8 mouse cellular contexts compared by ENCODE assay signal in the genomic region with DNA sequence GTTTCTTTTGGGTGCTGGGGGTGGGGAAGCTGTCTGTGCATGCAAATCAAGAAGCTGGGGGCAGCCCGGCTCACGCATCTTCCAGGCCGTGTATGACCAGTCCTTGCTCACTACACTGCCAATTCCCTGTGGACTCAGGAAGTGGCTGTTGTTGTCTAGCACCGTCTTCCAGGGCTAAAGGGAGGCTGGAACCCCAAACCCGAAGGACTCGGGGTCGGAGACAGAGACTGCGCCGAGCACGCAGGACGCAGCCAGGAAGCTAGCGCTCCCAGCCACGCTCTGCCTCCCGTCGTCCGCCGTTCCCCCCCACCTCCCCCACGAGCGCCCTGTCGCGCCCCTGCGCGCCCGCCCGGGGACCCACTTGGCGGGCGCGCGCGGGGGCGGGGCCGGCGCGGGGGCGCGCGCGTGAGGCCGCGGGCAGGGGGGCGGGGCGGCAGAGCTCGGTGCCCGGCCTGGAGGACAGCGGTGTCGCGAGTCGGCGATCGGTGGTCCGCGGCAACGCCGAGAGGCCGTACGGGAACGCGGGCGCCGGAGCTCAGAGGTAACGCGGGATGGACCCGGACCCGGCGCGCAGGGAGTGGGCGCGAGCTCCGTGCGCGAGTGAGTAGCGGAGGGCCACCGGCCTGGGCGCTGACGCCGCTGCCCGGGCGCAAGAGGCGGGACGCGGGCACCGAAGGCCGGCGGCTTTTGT. TPM values are rescaled to one million over a fixed set of nuclear protein-coding genes. Genes with fewer than 3 reads are reported as not detected.
DNase-seq lines count a peak whose midpoint lies in the region; ATAC-seq lines count a peak whose summit lies in the region.

Gene Hp1bp3, plus strand, starts transcription at position 97 of the 691 bp plus-strand sequence.

- WGBS in forebrain, embryonic 14.5 days = under 1% methylated on average over 49 of the region's 84 CpGs
- WGBS in liver, embryonic 15.5 days (ENCODE audit: insufficient replicate concordance) = under 1% methylated on average over 73 of the region's 84 CpGs
- WGBS in neural tube, embryonic 11.5 days = 0% methylated on average over 56 of the region's 84 CpGs

- H3K4me3 ChIP-seq in forebrain, embryonic 14.5 days (ENCODE audit: low read depth, low read length) = peak within 1 kb of the TSS; percentile 98
- peak within 1 kb of the TSS; percentile 92 for H3K4me3 ChIP-seq in liver, embryonic 15.5 days (replicated peaks)
- H3K4me3 ChIP-seq in neural tube, embryonic 11.5 days (ENCODE audit: low read depth, low read length) = peak within 1 kb of the TSS; percentile 99

- 0 out of 2 replicates have a peak, but pooled peaks cover 10% of the 10 kb centered on the region for H3K36me3 ChIP-seq in forebrain, embryonic 14.5 days (ENCODE audit: control insufficient read depth, insufficient read depth, low read length)
- peaks cover 6% of the 10 kb centered on the region for H3K36me3 ChIP-seq in liver, embryonic 15.5 days (replicated peaks)
- no peaks in the 10 kb centered on the region for H3K36me3 ChIP-seq in neural tube, embryonic 11.5 days (ENCODE audit: control insufficient read depth, insufficient read depth, low read length)

- peak within 1 kb of the TSS; percentile 88 for H3K4me2 ChIP-seq in forebrain, embryonic 14.5 days (ENCODE audit: low read length)
- H3K4me2 ChIP-seq in liver, embryonic 15.5 days = peak within 1 kb of the TSS; percentile 86
- peak within 1 kb of the TSS; percentile 91 for H3K4me2 ChIP-seq in neural tube, embryonic 11.5 days (ENCODE audit: low read depth)

- peak; percentile 70 for DNase-seq in ES-CJ7 (ENCODE audit: low read depth, low spot score)
- DNase-seq in cerebellum, adult 11 months = peak; percentile 80
- DNase-seq in forebrain, embryonic 14.5 days (ENCODE audit: low spot score) = peak; percentile 85
- peak; percentile 81 to 89 for DNase-seq in heart, postnatal 10 days
- DNase-seq in kidney, postnatal 4 days = peak; percentile 84 to 93
- peak; percentile 83 for DNase-seq in neural tube, embryonic 11.5 days (ENCODE audit: low spot score)
- peak; percentile 46 for DNase-seq in telencephalon, adult 2 months (ENCODE audit: low read depth, low spot score)

- peaks cover 15% of the 10 kb centered on the region for H3K4me1 ChIP-seq in forebrain, embryonic 14.5 days (ENCODE audit: control insufficient read depth, insufficient read depth, low read length)
- peaks cover 47% of the 10 kb centered on the region for H3K4me1 ChIP-seq in liver, embryonic 15.5 days (replicated peaks)
- H3K4me1 ChIP-seq in neural tube, embryonic 11.5 days (ENCODE audit: control insufficient read depth, insufficient read depth, low read length) = peaks cover 5% of the 10 kb centered on the region; the same call in 1 of the 2 replicates

- no peaks in the 10 kb centered on the region for H3K27me3 ChIP-seq in forebrain, embryonic 14.5 days (replicated peaks; ENCODE audit: control insufficient read depth, insufficient read depth, low read length)
- no peaks in the 10 kb centered on the region for H3K27me3 ChIP-seq in liver, embryonic 15.5 days
- no peaks in the 10 kb centered on the region for H3K27me3 ChIP-seq in neural tube, embryonic 11.5 days (ENCODE audit: control insufficient read depth, insufficient read depth, low read length)

- ATAC-seq in forebrain, embryonic 14.5 days = peak; percentile 77
- ATAC-seq in liver, embryonic 15.5 days (ENCODE audit: insufficient read depth) = peak; percentile 61
- ATAC-seq in neural tube, embryonic 11.5 days (ENCODE audit: insufficient read depth, low FRiP score, low TSS enrichment) = peak; percentile 68

- intact Hi-C loops in heart, postnatal 10 days (cut with DNase I) = no loop called here

- H3K9ac ChIP-seq in forebrain, embryonic 14.5 days (ENCODE audit: low read length) = peak within 1 kb of the TSS; percentile 99
- H3K9ac ChIP-seq in liver, embryonic 15.5 days = peak within 1 kb of the TSS; percentile 98
- peak within 1 kb of the TSS; percentile 97 for H3K9ac ChIP-seq in neural tube, embryonic 11.5 days (ENCODE audit: low read length)

- H3K27ac ChIP-seq in forebrain, embryonic 14.5 days (ENCODE audit: low read depth, low read length) = peak within 1 kb of the TSS; percentile 100
- peak within 1 kb of the TSS; percentile 97 for H3K27ac ChIP-seq in liver, embryonic 15.5 days (replicated peaks)
- H3K27ac ChIP-seq in neural tube, embryonic 11.5 days (ENCODE audit: low read depth, low read length) = peak within 1 kb of the TSS; percentile 99

- H3K9me3 ChIP-seq in forebrain, embryonic 14.5 days (replicated peaks; ENCODE audit: control insufficient read depth, low read length) = no peaks in the 10 kb centered on the region
- no peaks in the 10 kb centered on the region for H3K9me3 ChIP-seq in liver, embryonic 15.5 days (replicated peaks)
- H3K9me3 ChIP-seq in neural tube, embryonic 11.5 days (ENCODE audit: control insufficient read depth, low read length) = no peaks in the 10 kb centered on the region

RNA-seq across cellular contexts. Expression of gene Hp1bp3, which starts in this region (rescaled TPM):
- polyA plus RNA-seq in forebrain, embryonic 14.5 days (2014; fragmentation: Nextera tagmentation; extraction: Ambion mirVana) = 257 and 277 TPM in 2 replicates
- total RNA-seq in heart, postnatal 10 days (2021) = 10 to 100 TPM; 90.3 to 99.5 TPM
- polyA plus RNA-seq in liver, embryonic 15.5 days (2015; fragmentation: Nextera tagmentation; extraction: Ambion mirVana) = 36.3 and 40.0 TPM in 2 replicates
- polyA plus RNA-seq in neural tube, embryonic 11.5 days (2014; fragmentation: Nextera tagmentation; extraction: Ambion mirVana) = 175 TPM in 2 replicates

Comparison
In these comparisons a context has a peak if more than half of its experiments do, and no peak if none do; other contexts are left out.
1. Peak in every context shown above with its lines: DNase-seq, ATAC-seq, H3K4me3 ChIP-seq and H3K27ac ChIP-seq.